Mouse (Mus musculus) liver, postnatal 0 days (tissue): ENCODE results near the gene Spon1.

ENCODE experiments used
- CTCF ChIP-seq: sonication (generic); IDR thresholded peaks from 2 replicates; pipeline ENCODE4 v1.5.1; 2016; ENCODE audit warnings: antibody characterized with exemption, low read depth
- EP300 ChIP-seq: IDR thresholded peaks from 2 replicates; pipeline ENCODE4 v1.6.1; 2016; ENCODE audit warnings: antibody characterized with exemption, low read depth, mild to moderate bottlenecking

- no peak for TF ChIP-seq EP300
- no peak for TF ChIP-seq CTCF
These were observed 195.2 kb downstream of the Spon1 start for GRCm38 (mm10) chr7:113960841-113961499.
